Mouse (Mus musculus): ENCODE data around the gene Nme3. TPM values are rescaled to one million over a fixed set of nuclear protein-coding genes. Genes with fewer than 3 reads are reported as not detected.
"Not testable (repeated sequence)": the region's sequence is repeated elsewhere in the genome, so short reads cannot be mapped to it uniquely, and the experiment has no call there.

Nme3 gene
- polyA plus RNA-seq, 1 experiment from 2014 or later, result 86.1 TPM

- H3K36me3 ChIP-seq (ENCODE audit: insufficient read depth, low read length), result peaks cover 26% of the 10 kb centered on the region
- WGBS, result 16% methylated on average over 2 of the region's 2 CpGs
- ATAC-seq (ENCODE audit: low FRiP score, low TSS enrichment), result peak; percentile 71; the same call in 1 of the 2 replicates
- H3K27ac ChIP-seq (ENCODE audit: low read length); H3K4me1 ChIP-seq (ENCODE audit: insufficient read depth, low read length); H3K9ac ChIP-seq (replicated peaks; ENCODE audit: low read length); H3K4me2 ChIP-seq (replicated peaks; ENCODE audit: low read depth, low read length); H3K27me3 ChIP-seq (ENCODE audit: insufficient read depth, low read length); H3K9me3 ChIP-seq (ENCODE audit: low read length); H3K4me3 ChIP-seq (ENCODE audit: low read length): not testable (repeated sequence)
These were observed 46.2 kb downstream of the Nme3 start for GRCm38 (mm10) chr17:24942453-24942852.

GRCm38 (mm10) chr17:24943036-24943435 is 46.7 kb downstream of the Nme3 start:
- Histone ChIP-seq H3K4me2 (replicated peaks; ENCODE audit: low read depth, low read length) (no peak overlapping the region), H3K36me3 (ENCODE audit: insufficient read depth, low read length) (peaks cover 31% of the 10 kb centered on the region), H3K27me3 (ENCODE audit: insufficient read depth, low read length) (no peaks in the 10 kb centered on the region), H3K9me3 (ENCODE audit: low read length) (no peaks in the 10 kb centered on the region), H3K4me3 (ENCODE audit: low read length) (no peak overlapping the region), H3K4me1 (ENCODE audit: insufficient read depth, low read length) (no peaks in the 10 kb centered on the region), H3K9ac (replicated peaks; ENCODE audit: low read length) (no peak overlapping the region), H3K27ac (ENCODE audit: low read length) (no peak overlapping the region)
- ATAC-seq (ENCODE audit: low FRiP score, low TSS enrichment), result no peak
- WGBS, result 88% methylated on average over 7 of the region's 7 CpGs

- 96% methylated on average over 1 of the region's 1 CpGs for WGBS
- not testable (repeated sequence) for H3K27ac ChIP-seq (ENCODE audit: low read length); H3K4me1 ChIP-seq (ENCODE audit: insufficient read depth, low read length); H3K4me3 ChIP-seq (ENCODE audit: low read length); H3K4me2 ChIP-seq (replicated peaks; ENCODE audit: low read depth, low read length); H3K27me3 ChIP-seq (ENCODE audit: insufficient read depth, low read length); H3K9me3 ChIP-seq (ENCODE audit: low read length); H3K9ac ChIP-seq (replicated peaks; ENCODE audit: low read length); ATAC-seq (ENCODE audit: low FRiP score, low TSS enrichment)
- H3K36me3 ChIP-seq (ENCODE audit: insufficient read depth, low read length), result peaks cover 37% of the 10 kb centered on the region
These were observed 47.3 kb downstream of the Nme3 start for GRCm38 (mm10) chr17:24943589-24943988.

Other genes with a start within 250 kb of the Nme3 start
- gene Slc9a3r2, start 246.2 kb upstream of the Nme3 start, polyA plus RNA-seq (2015; fragmentation: Nextera tagmentation; extraction: Ambion mirVana), result 116 and 120 TPM in 2 replicates
- gene Npw, start 238.0 kb upstream of the Nme3 start, polyA plus RNA-seq (2015; fragmentation: Nextera tagmentation; extraction: Ambion mirVana), result 0.37 TPM in 1 of 2 replicates, not detected in the other
- gene Zfp598, start 226.8 kb upstream of the Nme3 start, polyA plus RNA-seq (2015; fragmentation: Nextera tagmentation; extraction: Ambion mirVana), result 19.7 and 22.7 TPM in 2 replicates
- 2.3 and 2.9 TPM in 2 replicates for gene Syngr3, start 206.5 kb upstream of the Nme3 start, polyA plus RNA-seq (2015; fragmentation: Nextera tagmentation; extraction: Ambion mirVana)
- 44.4 and 45.3 TPM in 2 replicates for gene Gfer, start 200.3 kb upstream of the Nme3 start, polyA plus RNA-seq (2015; fragmentation: Nextera tagmentation; extraction: Ambion mirVana)
- gene Noxo1, start 200.3 kb upstream of the Nme3 start, polyA plus RNA-seq (2015; fragmentation: Nextera tagmentation; extraction: Ambion mirVana), result 1.9 and 2.7 TPM in 2 replicates
- gene Tbl3, start 188.8 kb upstream of the Nme3 start, polyA plus RNA-seq (2015; fragmentation: Nextera tagmentation; extraction: Ambion mirVana), result 92.1 and 107 TPM in 2 replicates
- 0.26 TPM in 1 of 2 replicates, not detected in the other for gene Rnf151, start 178.4 kb upstream of the Nme3 start, polyA plus RNA-seq (2015; fragmentation: Nextera tagmentation; extraction: Ambion mirVana)
- gene Rps2, start 178.4 kb upstream of the Nme3 start, polyA plus RNA-seq (2015; fragmentation: Nextera tagmentation; extraction: Ambion mirVana), result 1,489 and 1,547 TPM in 2 replicates
- 258 and 262 TPM in 2 replicates for gene Ndufb10, start 172.0 kb upstream of the Nme3 start, polyA plus RNA-seq (2015; fragmentation: Nextera tagmentation; extraction: Ambion mirVana)
- 0.15 TPM in 1 of 2 replicates, not detected in the other for gene Rpl3l, start 168.7 kb upstream of the Nme3 start, polyA plus RNA-seq (2015; fragmentation: Nextera tagmentation; extraction: Ambion mirVana)
- 33.3 and 33.8 TPM in 2 replicates for gene Msrb1, start 159.9 kb upstream of the Nme3 start, polyA plus RNA-seq (2015; fragmentation: Nextera tagmentation; extraction: Ambion mirVana)
- 23.0 and 27.6 TPM in 2 replicates for gene Hs3st6, start 143.5 kb upstream of the Nme3 start, polyA plus RNA-seq (2015; fragmentation: Nextera tagmentation; extraction: Ambion mirVana)
- gene Meiob, start 92.2 kb upstream of the Nme3 start, polyA plus RNA-seq (2015; fragmentation: Nextera tagmentation; extraction: Ambion mirVana), result 0.11 TPM in 1 of 2 replicates, not detected in the other
- gene Hagh, start 56.4 kb upstream of the Nme3 start, polyA plus RNA-seq (2015; fragmentation: Nextera tagmentation; extraction: Ambion mirVana), result 63.4 and 75.6 TPM in 2 replicates
- 50.7 and 52.1 TPM in 2 replicates for gene Fahd1, start 46.1 kb upstream of the Nme3 start, polyA plus RNA-seq (2015; fragmentation: Nextera tagmentation; extraction: Ambion mirVana)
- 3.0 and 3.1 TPM in 2 replicates for gene Igfals, start 30.5 kb upstream of the Nme3 start, polyA plus RNA-seq (2015; fragmentation: Nextera tagmentation; extraction: Ambion mirVana)
- 63.3 and 67.1 TPM in 2 replicates for gene Nubp2, start 10.2 kb upstream of the Nme3 start, polyA plus RNA-seq (2015; fragmentation: Nextera tagmentation; extraction: Ambion mirVana)
- 46.2 and 50.4 TPM in 2 replicates for gene Spsb3, start 9.9 kb upstream of the Nme3 start, polyA plus RNA-seq (2015; fragmentation: Nextera tagmentation; extraction: Ambion mirVana)
- 36.5 and 38.5 TPM in 2 replicates for gene Eme2, start 1.4 kb upstream of the Nme3 start, polyA plus RNA-seq (2015; fragmentation: Nextera tagmentation; extraction: Ambion mirVana)
- 102 TPM in 2 replicates for gene Mrps34, start 1.4 kb upstream of the Nme3 start, polyA plus RNA-seq (2015; fragmentation: Nextera tagmentation; extraction: Ambion mirVana)
- 30.1 and 33.6 TPM in 2 replicates for gene Mapk8ip3, start 40.5 kb downstream of the Nme3 start, polyA plus RNA-seq (2015; fragmentation: Nextera tagmentation; extraction: Ambion mirVana)
- 197 and 218 TPM in 2 replicates for gene Jpt2, start 64.2 kb downstream of the Nme3 start, polyA plus RNA-seq (2015; fragmentation: Nextera tagmentation; extraction: Ambion mirVana)
- 5.4 and 6.6 TPM in 2 replicates for gene Cramp1l, start 119.3 kb downstream of the Nme3 start, polyA plus RNA-seq (2015; fragmentation: Nextera tagmentation; extraction: Ambion mirVana)
- 24.9 and 25.5 TPM in 2 replicates for gene Ift140, start 119.6 kb downstream of the Nme3 start, polyA plus RNA-seq (2015; fragmentation: Nextera tagmentation; extraction: Ambion mirVana)
- gene Tmem204, start 187.1 kb downstream of the Nme3 start, polyA plus RNA-seq (2015; fragmentation: Nextera tagmentation; extraction: Ambion mirVana), result 34.4 and 44.7 TPM in 2 replicates
- 49.5 and 53.4 TPM in 2 replicates for gene Telo2, start 219.5 kb downstream of the Nme3 start, polyA plus RNA-seq (2015; fragmentation: Nextera tagmentation; extraction: Ambion mirVana)
- gene Ptx4, start 224.3 kb downstream of the Nme3 start, polyA plus RNA-seq (2015; fragmentation: Nextera tagmentation; extraction: Ambion mirVana), result not detected in 2 replicates
- 23.2 and 26.8 TPM in 2 replicates for gene Clcn7, start 236.9 kb downstream of the Nme3 start, polyA plus RNA-seq (2015; fragmentation: Nextera tagmentation; extraction: Ambion mirVana)

All from kidney, embryonic 16.5 days (tissue).